10 mouse cellular contexts compared by ENCODE assay signal in the genomic region with DNA sequence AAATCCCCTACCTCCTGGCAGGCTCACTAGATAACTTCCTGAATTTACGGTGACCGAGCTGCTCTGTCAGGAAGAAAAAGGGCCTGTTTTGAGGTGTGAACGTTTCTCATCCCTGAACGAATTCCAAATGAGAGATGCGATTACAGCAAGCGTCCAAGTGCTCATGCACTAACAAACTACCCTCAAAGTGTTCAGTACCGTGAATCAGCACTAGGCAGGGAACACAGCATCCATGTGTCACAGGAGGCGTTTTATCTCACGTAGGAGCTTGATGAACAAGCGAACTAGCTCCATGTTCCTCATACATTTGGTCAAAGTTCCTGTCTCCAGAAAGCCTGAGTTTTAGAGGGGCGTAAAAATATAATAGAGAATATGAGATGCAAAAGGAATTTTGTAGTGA.
"Had no signal": no experiment of that assay in that cellular context is flagged by ENCODE, and none has a peak within 500 bp of the region (broad histone marks: within the 10 kb centered on the region; RNA-seq: fewer than 3 reads in every experiment).

No protein-coding gene starts in this region.

- DNase-seq: kidney, adult 11 months; kidney, adult 9 months; kidney, postnatal 36 days; lung, embryonic 14.5 days; lung, postnatal 10 days; lung, postnatal 4 days; right cerebral cortex, postnatal 14 days; thymus, adult 18-20 months; thymus, postnatal 14 days had no signal

- ATAC-seq: liver, embryonic 12.5 days had no signal
